Mouse (Mus musculus) heart, adult 11 months (tissue): ENCODE results near the gene Fbxl17.
A peak's percentile ranks its signal among the peaks of the same experiment; 100 is the strongest.

Experiments
- DNase-seq: peaks from one replicate; pipeline ENCODE4 v3.0.0; 2022

The Fbxl17 gene

GRCm38 (mm10) chr17:63459712-63460495 is 39.9 kb downstream of the Fbxl17 start:
- DNase-seq, result no peak

GRCm38 (mm10) chr17:63458052-63458451 is 41.8 kb downstream of the Fbxl17 start:
- no peak for DNase-seq

GRCm38 (mm10) chr17:63451311-63452006 is 48.4 kb downstream of the Fbxl17 start:
- peak; percentile 70 for DNase-seq

- no peak for DNase-seq
These were observed 52.1 kb downstream of the Fbxl17 start for GRCm38 (mm10) chr17:63447691-63448090.

GRCm38 (mm10) chr17:63446971-63447679 is 52.7 kb downstream of the Fbxl17 start:
- peak; percentile 51 for DNase-seq

GRCm38 (mm10) chr17:63445212-63445611 is 54.6 kb downstream of the Fbxl17 start:
- DNase-seq, result no peak

- peak; percentile 78 for DNase-seq
These were observed 62.4 kb downstream of the Fbxl17 start for GRCm38 (mm10) chr17:63437424-63437823.

GRCm38 (mm10) chr17:63434081-63434480 is 65.7 kb downstream of the Fbxl17 start:
- no peak for DNase-seq

- peak; percentile 84 for DNase-seq
These were observed 68.2 kb downstream of the Fbxl17 start for GRCm38 (mm10) chr17:63431650-63432049.

GRCm38 (mm10) chr17:63430395-63431075 is 69.3 kb downstream of the Fbxl17 start:
- DNase-seq, result peak; percentile 87

- peak; percentile 71 for DNase-seq
These were observed 76.0 kb downstream of the Fbxl17 start for GRCm38 (mm10) chr17:63423851-63424250.

- peak; percentile 56 for DNase-seq
These were observed 77.1 kb downstream of the Fbxl17 start for GRCm38 (mm10) chr17:63422685-63423084.

- DNase-seq, result peak; percentile 24
These were observed 78.0 kb downstream of the Fbxl17 start for GRCm38 (mm10) chr17:63421864-63422263.

- DNase-seq, result peak; percentile 35
These were observed 80.3 kb downstream of the Fbxl17 start for GRCm38 (mm10) chr17:63419503-63419902.

GRCm38 (mm10) chr17:63413973-63414580 is 85.7 kb downstream of the Fbxl17 start:
- peak; percentile 85 for DNase-seq

GRCm38 (mm10) chr17:63411564-63411963 is 88.3 kb downstream of the Fbxl17 start:
- peak; percentile 28 for DNase-seq

GRCm38 (mm10) chr17:63410101-63410500 is 89.7 kb downstream of the Fbxl17 start:
- no peak for DNase-seq

- DNase-seq, result peak; percentile 6
These were observed 93.9 kb downstream of the Fbxl17 start for GRCm38 (mm10) chr17:63405955-63406354.

- peak; percentile 24 for DNase-seq
These were observed 94.3 kb downstream of the Fbxl17 start for GRCm38 (mm10) chr17:63405471-63405870.

- DNase-seq, result peak; percentile 85
These were observed 94.8 kb downstream of the Fbxl17 start for GRCm38 (mm10) chr17:63404968-63405367.

GRCm38 (mm10) chr17:63403801-63404415 is 95.9 kb downstream of the Fbxl17 start:
- peak; percentile 11 for DNase-seq
